Comparison of ENCODE assay signal across 8 mouse cellular contexts in genomic region chr8:85036381-85036717, GRCm38 (mm10). TPM values are rescaled to one million over a fixed set of nuclear protein-coding genes. Genes with fewer than 3 reads are reported as not detected.
DNase-seq lines count a peak whose midpoint lies in the region; ATAC-seq and TF ChIP-seq lines count a peak whose summit lies in the region.

No protein-coding gene starts in this region.

- peaks cover 30% of the 10 kb centered on the region for H3K36me3 ChIP-seq in heart, embryonic 15.5 days
- peaks cover 9 to 30% of the 10 kb centered on the region in 2 experiments for H3K36me3 ChIP-seq in MEL (ENCODE audit: control insufficient read depth in 1 of 2, insufficient read depth in 2 of 2, low read length in 2 of 2)
- peaks cover 49% of the 10 kb centered on the region for H3K36me3 ChIP-seq in hindbrain, embryonic 10.5 days

- H3K4me1 ChIP-seq in heart, embryonic 15.5 days (replicated peaks), result peaks cover 31% of the 10 kb centered on the region
- H3K4me1 ChIP-seq in MEL (ENCODE audit: control insufficient read depth in 1 of 2, insufficient read depth in 2 of 2, low read length in 2 of 2), result peaks cover 3 to 15% of the 10 kb centered on the region in 2 experiments
- H3K4me1 ChIP-seq in hindbrain, embryonic 10.5 days (replicated peaks), result peaks cover 33% of the 10 kb centered on the region

- peak; percentile 11 for ATAC-seq in heart, embryonic 15.5 days (replicated peaks; ENCODE audit: insufficient number of reproducible peaks, insufficient read depth, low FRiP score, low read depth)
- peak; percentile 15; the same call in 1 of the 2 replicates for ATAC-seq in megakaryocyte progenitor cell, adult 5-6 weeks (replicated peaks; ENCODE audit: poor library complexity)

- peaks cover 49% of the 10 kb centered on the region for H3K79me2 ChIP-seq in MEL (ENCODE audit: control insufficient read depth, insufficient read depth, low read length, poor library complexity)

- TF ChIP-seq EP300 in MEL (IDR thresholded peaks at IDR 0.05; ENCODE audit: low read depth in 1 of 2, low read length in 2 of 2), result no peak

- no peaks in the 10 kb centered on the region for H3K9me3 ChIP-seq in heart, embryonic 15.5 days (replicated peaks)
- H3K9me3 ChIP-seq in MEL (replicated peaks; ENCODE audit: insufficient read depth, low read length), result no peaks in the 10 kb centered on the region
- H3K9me3 ChIP-seq in hindbrain, embryonic 10.5 days, result no peaks in the 10 kb centered on the region

- peak overlapping the region; percentile 100 for H3K27ac ChIP-seq in heart, embryonic 15.5 days
- peak overlapping the region; percentile 97 for H3K27ac ChIP-seq in MEL (ENCODE audit: control insufficient read depth, low read depth, low read length)
- peak overlapping the region; percentile 99 for H3K27ac ChIP-seq in hindbrain, embryonic 10.5 days

- H3K4me3 ChIP-seq in heart, embryonic 15.5 days, result peak overlapping the region; percentile 91
- H3K4me3 ChIP-seq in MEL (ENCODE audit: control insufficient read depth in 1 of 2, insufficient read depth in 1 of 2, low read depth in 2 of 2, low read length in 2 of 2), result peak overlapping the region; percentile 65 to 88
- H3K4me3 ChIP-seq in hindbrain, embryonic 10.5 days, result peak overlapping the region; percentile 92

- intact Hi-C loops in heart, postnatal 10 days (cut with DNase I), result loop anchor here (1.0 kb wide), 1 partner anchor 9 kb away; no protein-coding TSS in a partner anchor

- TF ChIP-seq POLR2A in MEL (IDR thresholded peaks at IDR 0.05; ENCODE audit: control insufficient read depth in 1 of 2, insufficient read depth in 1 of 2, low read depth in 1 of 2, low read length in 2 of 2, poor library complexity in 1 of 2), result peak; percentile 27 to 84; a peak in 3 of 4 replicates

- no peaks in the 10 kb centered on the region for H3K27me3 ChIP-seq in heart, embryonic 15.5 days
- H3K27me3 ChIP-seq in MEL (ENCODE audit: control insufficient read depth in 1 of 2, insufficient read depth in 2 of 2, low read length in 2 of 2), result no peaks in the 10 kb centered on the region
- no peaks in the 10 kb centered on the region for H3K27me3 ChIP-seq in hindbrain, embryonic 10.5 days (ENCODE audit: insufficient read depth, poor library complexity, severe bottlenecking)

- whole genome bisulfite sequencing in heart, embryonic 15.5 days, result 0% methylated on average over 9 of the region's 9 CpGs
- under 1% methylated on average over 9 of the region's 9 CpGs for WGBS in hindbrain, embryonic 10.5 days

- no peak for DNase-seq in heart, postnatal 10 days
- no peak for DNase-seq in MEL (ENCODE audit: low read depth, low spot score)
- DNase-seq in hindbrain, embryonic 10.5 days (ENCODE audit: low spot score), result no peak
- no peak for DNase-seq in natural killer cell, adult 2 months (ENCODE audit: low spot score in 2 of 2)
- no peak for DNase-seq in right cerebral cortex, postnatal 4 days
- DNase-seq in B cell, adult 2 months, result no peak

- peak overlapping the region; percentile 75 for H3K9ac ChIP-seq in heart, embryonic 15.5 days
- H3K9ac ChIP-seq in MEL (ENCODE audit: control insufficient read depth, low read depth, low read length, poor library complexity, severe bottlenecking), result peak overlapping the region; percentile 96

- TF ChIP-seq RAD21 in MEL (IDR thresholded peaks at IDR 0.05; ENCODE audit: low read depth, low read length), result no peak

- no peak for TF ChIP-seq CTCF in MEL (IDR thresholded peaks at IDR 0.05 in 2 of 3, conservative IDR thresholded peaks at IDR 0.05 in 1 of 3; ENCODE audit: control insufficient read depth in 1 of 3, insufficient read depth in 1 of 3, low read depth in 2 of 3, low read length in 3 of 3, poor library complexity in 1 of 3, severe bottlenecking in 1 of 3)

- peak overlapping the region; percentile 84 for H3K4me2 ChIP-seq in heart, embryonic 15.5 days

TF ChIP-seq in MEL, 35 proteins besides CTCF, POLR2A, EP300 and RAD21:
- TF ChIP-seq SIN3A (IDR thresholded peaks at IDR 0.05; ENCODE audit: low read length) (no peak), RCOR1 (IDR thresholded peaks at IDR 0.05; ENCODE audit: low read depth, low read length) (no peak), E2F4 (IDR thresholded peaks at IDR 0.05; ENCODE audit: borderline replicate concordance, low read depth, low read length) (no peak), HCFC1 (IDR thresholded peaks at IDR 0.05; ENCODE audit: low read depth, low read length) (no peak), TBP (IDR thresholded peaks at IDR 0.05; ENCODE audit: low read depth, low read length) (peak; percentile 97), TCF12 (IDR thresholded peaks at IDR 0.05; ENCODE audit: low read depth, low read length) (no peak), MXI1 (IDR thresholded peaks at IDR 0.05; ENCODE audit: low read depth, low read length) (no peak; the same call in 1 of the 2 replicates), KAT2A (conservative IDR thresholded peaks at IDR 0.05; ENCODE audit: low read depth, low read length) (no peak), NELFE (IDR thresholded peaks at IDR 0.05; ENCODE audit: low read depth, low read length) (peak; percentile 53), POLR2AphosphoS2 (IDR thresholded peaks at IDR 0.05; ENCODE audit: low read length) (peak; percentile 87; the same call in 1 of the 2 replicates), ZC3H11A (IDR thresholded peaks at IDR 0.05; ENCODE audit: low read depth, low read length) (no peak), MYC (IDR thresholded peaks at IDR 0.05; ENCODE audit: low read depth, low read length) (no peak; the same call in 1 of the 2 replicates), ELF1 (IDR thresholded peaks at IDR 0.05; ENCODE audit: low read depth, low read length) (no peak), ZNF384 (IDR thresholded peaks at IDR 0.05; ENCODE audit: low read depth, low read length) (no peak), BHLHE40 (IDR thresholded peaks at IDR 0.05; ENCODE audit: borderline replicate concordance, low read depth, low read length) (no peak)
TF ChIP-seq in MEL: peak in this region for 3.

RNA-seq across cellular contexts. Expression of gene Tnpo2, which starts 0.4 kb away (rescaled TPM):
- polyA plus RNA-seq in heart, embryonic 15.5 days (2015; fragmentation: Nextera tagmentation; extraction: Ambion mirVana), result 17.7 and 22.8 TPM in 2 replicates
- 10 to 100 TPM; 32.2 to 39.6 TPM for total RNA-seq in heart, postnatal 10 days (2021)
- total RNA-seq in MEL (2012; rRNA removed), result 55.6 and 62.3 TPM in 2 replicates
- 10 to 100 TPM; 29.2 to 86.8 TPM for polyA plus RNA-seq in MEL (2012; ENCODE audit: insufficient read depth in 1 of 2, insufficient read length in 2 of 2, low read depth in 1 of 2, low replicate concordance in 2 of 2, missing spikeins in 1 of 2)
- polyA plus RNA-seq in hindbrain, embryonic 10.5 days (2016; fragmentation: Nextera tagmentation; extraction: Ambion mirVana), result 27.4 and 28.4 TPM in 2 replicates
- total RNA-seq in megakaryocyte progenitor cell, adult 5-6 weeks (2015), result 16.2 and 16.7 TPM in 2 replicates
- total RNA-seq in megakaryocyte progenitor cell, adult 5-6 weeks (2017), result 20.4 and 22.0 TPM in 2 replicates

RNA-seq across cellular contexts. Expression of gene Trir, which starts 9.7 kb away (rescaled TPM):
- polyA plus RNA-seq in heart, embryonic 15.5 days (2015; fragmentation: Nextera tagmentation; extraction: Ambion mirVana), result 68.4 and 77.2 TPM in 2 replicates
- total RNA-seq in heart, postnatal 10 days (2021), result 100 to 1,000 TPM; 117 to 120 TPM
- 224 and 264 TPM in 2 replicates for total RNA-seq in MEL (2012; rRNA removed)
- polyA plus RNA-seq in MEL (2012; ENCODE audit: insufficient read depth in 1 of 2, insufficient read length in 2 of 2, low read depth in 1 of 2, low replicate concordance in 2 of 2, missing spikeins in 1 of 2), result 100 to 1,000 TPM; 283 to 442 TPM
- 149 and 164 TPM in 2 replicates for polyA plus RNA-seq in hindbrain, embryonic 10.5 days (2016; fragmentation: Nextera tagmentation; extraction: Ambion mirVana)
- total RNA-seq in megakaryocyte progenitor cell, adult 5-6 weeks (2015), result 132 and 138 TPM in 2 replicates
- 212 and 224 TPM in 2 replicates for total RNA-seq in megakaryocyte progenitor cell, adult 5-6 weeks (2017)

RNA-seq across cellular contexts. Expression of gene Asna1, which starts 11.3 kb away (rescaled TPM):
- polyA plus RNA-seq in heart, embryonic 15.5 days (2015; fragmentation: Nextera tagmentation; extraction: Ambion mirVana), result 97.7 and 106 TPM in 2 replicates
- 10 to 100 TPM; 78.6 to 79.7 TPM for total RNA-seq in heart, postnatal 10 days (2021)
- total RNA-seq in MEL (2012; rRNA removed), result 115 and 132 TPM in 2 replicates
- polyA plus RNA-seq in MEL (2012; ENCODE audit: insufficient read depth in 1 of 2, insufficient read length in 2 of 2, low read depth in 1 of 2, low replicate concordance in 2 of 2, missing spikeins in 1 of 2), result 100 to 1,000 TPM in 1 of 2 experiments, not detected in 1; 192 TPM
- 162 and 176 TPM in 2 replicates for polyA plus RNA-seq in hindbrain, embryonic 10.5 days (2016; fragmentation: Nextera tagmentation; extraction: Ambion mirVana)
- total RNA-seq in megakaryocyte progenitor cell, adult 5-6 weeks (2015), result 68.4 and 69.0 TPM in 2 replicates
- total RNA-seq in megakaryocyte progenitor cell, adult 5-6 weeks (2017), result 78.2 and 83.7 TPM in 2 replicates

RNA-seq across cellular contexts. Expression of gene Best2, which starts 22.0 kb away (rescaled TPM):
- polyA plus RNA-seq in heart, embryonic 15.5 days (2015; fragmentation: Nextera tagmentation; extraction: Ambion mirVana), result not detected in 2 replicates
- total RNA-seq in heart, postnatal 10 days (2021), result not detected
- 0.04 TPM in 1 of 2 replicates, not detected in the other for total RNA-seq in MEL (2012; rRNA removed)
- under 1 TPM in 1 of 2 experiments, not detected in 1; 0.13 TPM for polyA plus RNA-seq in MEL (2012; ENCODE audit: insufficient read depth in 1 of 2, insufficient read length in 2 of 2, low read depth in 1 of 2, low replicate concordance in 2 of 2, missing spikeins in 1 of 2)
- polyA plus RNA-seq in hindbrain, embryonic 10.5 days (2016; fragmentation: Nextera tagmentation; extraction: Ambion mirVana), result not detected in 2 replicates
- not detected in 2 replicates for total RNA-seq in megakaryocyte progenitor cell, adult 5-6 weeks (2015)
- not detected in 2 replicates for total RNA-seq in megakaryocyte progenitor cell, adult 5-6 weeks (2017)

RNA-seq across cellular contexts. Expression of gene Fbxw9, which starts 23.5 kb away (rescaled TPM):
- 15.4 and 22.2 TPM in 2 replicates for polyA plus RNA-seq in heart, embryonic 15.5 days (2015; fragmentation: Nextera tagmentation; extraction: Ambion mirVana)
- total RNA-seq in heart, postnatal 10 days (2021), result 10 to 100 TPM; 12.6 to 13.0 TPM
- 6.5 and 10.6 TPM in 2 replicates for total RNA-seq in MEL (2012; rRNA removed)
- 10 to 100 TPM in 1 of 2 experiments, not detected in 1; 13.9 TPM for polyA plus RNA-seq in MEL (2012; ENCODE audit: insufficient read depth in 1 of 2, insufficient read length in 2 of 2, low read depth in 1 of 2, low replicate concordance in 2 of 2, missing spikeins in 1 of 2)
- 28.0 and 33.4 TPM in 2 replicates for polyA plus RNA-seq in hindbrain, embryonic 10.5 days (2016; fragmentation: Nextera tagmentation; extraction: Ambion mirVana)
- 4.4 and 4.9 TPM in 2 replicates for total RNA-seq in megakaryocyte progenitor cell, adult 5-6 weeks (2015)
- 3.2 and 3.5 TPM in 2 replicates for total RNA-seq in megakaryocyte progenitor cell, adult 5-6 weeks (2017)
